Mouse (Mus musculus) kidney, embryonic 15.5 days (tissue): Measurements from ENCODE around the gene Cul7. TPM values are rescaled to one million over a fixed set of nuclear protein-coding genes. Genes with fewer than 3 reads are reported as not detected.

Source experiments
- ATAC-seq: fragments of 200-750 bp; cut with Nextera tagmentation; replicated peaks from 2 replicates; pipeline ENCODE4 v1.8.0; 2017; ENCODE audit warnings: moderate TSS enrichment; ENCODE audit not compliant: low FRiP score
- H3K27ac ChIP-seq: fragments of 300-500 bp; sonication (generic); 2 replicates; pipeline ENCODE4 v1.5.1; 2015; ENCODE audit warnings: mild to moderate bottlenecking, inconsistent platforms
- H3K27me3 ChIP-seq: fragments of 300-500 bp; sonication (generic); 2 replicates; pipeline ENCODE4 v1.6.1; 2015; ENCODE audit warnings: inconsistent platforms
- H3K36me3 ChIP-seq: fragments of 300-500 bp; sonication (generic); 2 replicates; pipeline ENCODE4 v1.6.1; 2015; ENCODE audit warnings: inconsistent platforms
- H3K4me1 ChIP-seq: fragments of 300-500 bp; sonication (generic); 2 replicates; pipeline ENCODE4 v1.6.1; 2015; ENCODE audit warnings: inconsistent platforms
- H3K4me2 ChIP-seq: fragments of 300-500 bp; sonication (generic); 2 replicates; pipeline ENCODE4 v1.6.1; 2015; ENCODE audit warnings: moderate library complexity, mild to moderate bottlenecking, inconsistent platforms
- H3K4me3 ChIP-seq: fragments of 300-500 bp; sonication (generic); replicated peaks from 2 replicates; pipeline ENCODE4 v1.5.1; 2015; ENCODE audit warnings: mild to moderate bottlenecking, inconsistent platforms
- H3K9ac ChIP-seq: fragments of 300-500 bp; sonication (generic); 2 replicates; pipeline ENCODE4 v1.6.1; 2015; ENCODE audit warnings: mild to moderate bottlenecking, inconsistent platforms
- H3K9me3 ChIP-seq: fragments of 300-500 bp; sonication (generic); replicated peaks from 2 replicates; pipeline ENCODE4 v1.6.1; 2016; ENCODE audit warnings: inconsistent platforms
- WGBS: fragments of 180-500 bp; shearing (Covaris S2); methylation state at CpG from one replicate; pipeline ENCODE4 v1.1.7; 2015; ENCODE audit warnings: mixed read lengths; 5-methylcytosine and 5-hydroxymethylcytosine counted together
- polyA plus RNA-seq: library from polyadenylated mRNA; unstranded; fragments of >200 nt; fragmentation: Nextera tagmentation; extraction: Ambion mirVana; gene quantifications from 2 replicates; pipeline ENCODE4 v1.2.1, GENCODE M21; 2015

The Cul7 gene
- polyA plus RNA-seq, 1 experiment from 2014 or later: 59.2 TPM

- 10% methylated on average over 11 of the region's 12 CpGs for WGBS
- Histone ChIP-seq H3K27me3 (no peaks in the 10 kb centered on the region), H3K9ac (peak overlapping the region; percentile 99; the same call in 1 of the 2 replicates), H3K4me3 (peak overlapping the region; percentile 89), H3K4me1 (peaks cover 59% of the 10 kb centered on the region), H3K36me3 (peaks cover 30% of the 10 kb centered on the region; the same call in 1 of the 2 replicates), H3K9me3 (no peaks in the 10 kb centered on the region), H3K4me2 (peak overlapping the region; percentile 71), H3K27ac (peak overlapping the region; percentile 98)
- ATAC-seq: peak; percentile 88
Observed at GRCm38 (mm10) chr17:46629685-46630441, 20.3 kb upstream of the Cul7 start.

GRCm38 (mm10) chr17:46636831-46637523 lies 13.2 kb upstream of the Cul7 start:
- no peak overlapping the region for H3K9ac ChIP-seq
- H3K36me3 ChIP-seq: peaks cover 65% of the 10 kb centered on the region
- peaks cover 21% of the 10 kb centered on the region for H3K4me1 ChIP-seq
- no peak overlapping the region for H3K27ac ChIP-seq
- H3K9me3 ChIP-seq: no peaks in the 10 kb centered on the region
- WGBS: 15% methylated on average over 15 of the region's 15 CpGs
- H3K4me2 ChIP-seq: peak overlapping the region; percentile 50
- no peaks in the 10 kb centered on the region for H3K27me3 ChIP-seq
- peak overlapping the region; percentile 15; the same call in 1 of the 2 replicates for H3K4me3 ChIP-seq
- 0 out of 2 replicates have a peak, but pooled peaks have one; percentile 17 for ATAC-seq

- H3K4me1 ChIP-seq: peaks cover 31% of the 10 kb centered on the region
Observed at GRCm38 (mm10) chr17:46639929-46640328, 10.2 kb upstream of the Cul7 start.

GRCm38 (mm10) chr17:46642060-46642459 lies 8.1 kb upstream of the Cul7 start:
- Histone ChIP-seq H3K9ac (no peak overlapping the region), H3K4me1 (peaks cover 34% of the 10 kb centered on the region), H3K9me3 (no peaks in the 10 kb centered on the region), H3K4me3 (no peak overlapping the region), H3K36me3 (peaks cover 39% of the 10 kb centered on the region), H3K27me3 (no peaks in the 10 kb centered on the region), H3K4me2 (no peak overlapping the region), H3K27ac (no peak overlapping the region)
- ATAC-seq: no peak
- WGBS: 90% methylated on average over 17 of the region's 17 CpGs

More at GRCm38 (mm10) chr17:46639929-46640328, 10.2 kb upstream of the Cul7 start:
- Histone ChIP-seq H3K4me2 (no peak overlapping the region), H3K27me3 (no peaks in the 10 kb centered on the region), H3K27ac (peak overlapping the region; percentile 1; the same call in 1 of the 2 replicates), H3K9ac (no peak overlapping the region), H3K9me3 (no peaks in the 10 kb centered on the region), H3K36me3 (peaks cover 47% of the 10 kb centered on the region), H3K4me3 (no peak overlapping the region)
- ATAC-seq: no peak
- 56% methylated on average over 9 of the region's 9 CpGs for WGBS

GRCm38 (mm10) chr17:46644152-46644805 lies 5.9 kb upstream of the Cul7 start:
- Histone ChIP-seq H3K9ac (peak overlapping the region; percentile 71; the same call in 1 of the 2 replicates), H3K4me3 (peak overlapping the region; percentile 89), H3K27ac (peak overlapping the region; percentile 85), H3K4me2 (peak overlapping the region; percentile 93), H3K36me3 (peaks cover 46% of the 10 kb centered on the region), H3K9me3 (no peaks in the 10 kb centered on the region), H3K27me3 (no peaks in the 10 kb centered on the region), H3K4me1 (peaks cover 32% of the 10 kb centered on the region)
- 81% methylated on average over 12 of the region's 12 CpGs for WGBS
- ATAC-seq: no peak

GRCm38 (mm10) chr17:46644916-46645475 lies 5.1 kb upstream of the Cul7 start:
- H3K4me3 ChIP-seq: peak overlapping the region; percentile 89
- H3K27me3 ChIP-seq: no peaks in the 10 kb centered on the region
- peak overlapping the region; percentile 85 for H3K27ac ChIP-seq
- no peaks in the 10 kb centered on the region for H3K9me3 ChIP-seq
- peak overlapping the region; percentile 71 for H3K9ac ChIP-seq
- peak; percentile 30 for ATAC-seq
- WGBS: 3% methylated on average over 11 of the region's 11 CpGs
- peak overlapping the region; percentile 93 for H3K4me2 ChIP-seq
- H3K36me3 ChIP-seq: peaks cover 40% of the 10 kb centered on the region
- H3K4me1 ChIP-seq: peaks cover 32% of the 10 kb centered on the region

- H3K9ac ChIP-seq: peak within 1 kb of the TSS; percentile 78
- H3K4me2 ChIP-seq: peak within 1 kb of the TSS; percentile 93
- peaks cover 33% of the 10 kb centered on the region for H3K36me3 ChIP-seq
- H3K4me1 ChIP-seq: peaks cover 31% of the 10 kb centered on the region
- H3K27ac ChIP-seq: peak within 1 kb of the TSS; percentile 85
- H3K9me3 ChIP-seq: no peaks in the 10 kb centered on the region
- no peaks in the 10 kb centered on the region for H3K27me3 ChIP-seq
- WGBS: under 1% methylated on average over 53 of the region's 53 CpGs
- ATAC-seq: peak; percentile 74
- H3K4me3 ChIP-seq: peak within 1 kb of the TSS; percentile 89
Observed at GRCm38 (mm10) chr17:46645561-46646321, 4.4 kb upstream of the Cul7 start, which contains the start of the genes Klc4 and Mrpl2. Gene Klc4 (minus strand): TSS chr17:46646022. Gene Mrpl2 (plus strand): TSS chr17:46646229.

- ATAC-seq: no peak
- WGBS: under 1% methylated on average over 19 of the region's 19 CpGs
- Histone ChIP-seq H3K36me3 (peaks cover 27% of the 10 kb centered on the region), H3K27me3 (no peaks in the 10 kb centered on the region), H3K27ac (peak overlapping the region; percentile 84), H3K9ac (peak overlapping the region; percentile 78), H3K4me2 (peak overlapping the region; percentile 76), H3K4me1 (peaks cover 36% of the 10 kb centered on the region), H3K9me3 (no peaks in the 10 kb centered on the region), H3K4me3 (peak overlapping the region; percentile 89)
Observed at GRCm38 (mm10) chr17:46646322-46646662, 3.8 kb upstream of the Cul7 start.

GRCm38 (mm10) chr17:46647279-46647678 lies 2.9 kb upstream of the Cul7 start:
- 91% methylated on average over 7 of the region's 7 CpGs for WGBS
- no peak for ATAC-seq
- Histone ChIP-seq H3K4me3 (peak overlapping the region; percentile 89), H3K4me2 (peak overlapping the region; percentile 76; the same call in 1 of the 2 replicates), H3K27ac (no peak overlapping the region), H3K9me3 (no peaks in the 10 kb centered on the region), H3K4me1 (peaks cover 46% of the 10 kb centered on the region), H3K27me3 (no peaks in the 10 kb centered on the region), H3K9ac (no peak overlapping the region), H3K36me3 (peaks cover 17% of the 10 kb centered on the region)

GRCm38 (mm10) chr17:46648436-46648835 lies 1.7 kb upstream of the Cul7 start:
- H3K27ac ChIP-seq: no peak overlapping the region
- H3K9ac ChIP-seq: no peak overlapping the region
- peaks cover 22% of the 10 kb centered on the region for H3K36me3 ChIP-seq
- no peaks in the 10 kb centered on the region for H3K27me3 ChIP-seq
- 89% methylated on average over 9 of the region's 9 CpGs for WGBS
- H3K4me2 ChIP-seq: no peak overlapping the region
- no peak overlapping the region for H3K4me3 ChIP-seq
- H3K4me1 ChIP-seq: peaks cover 56% of the 10 kb centered on the region
- no peaks in the 10 kb centered on the region for H3K9me3 ChIP-seq
- no peak for ATAC-seq

- peak overlapping the region; percentile 80 for H3K4me2 ChIP-seq
- H3K4me3 ChIP-seq: peak overlapping the region; percentile 74
- peak overlapping the region; percentile 24 for H3K9ac ChIP-seq
- peak overlapping the region; percentile 98 for H3K27ac ChIP-seq
- no peaks in the 10 kb centered on the region for H3K9me3 ChIP-seq
- WGBS: 28% methylated on average over 15 of the region's 15 CpGs
- no peaks in the 10 kb centered on the region for H3K27me3 ChIP-seq
- peaks cover 36% of the 10 kb centered on the region for H3K36me3 ChIP-seq
- no peak for ATAC-seq
- peaks cover 53% of the 10 kb centered on the region for H3K4me1 ChIP-seq
Observed at GRCm38 (mm10) chr17:46649811-46650210, 326 bp upstream of the Cul7 start.
